Mouse (Mus musculus): ENCODE data around the gene Tmcc3.

Gene Tmcc3

GRCm38 (mm10) chr10:94630771-94631280 is 319.1 kb downstream of the Tmcc3 start:
- DNase-seq (ENCODE audit: low spot score in 2 of 2), result no peak

- no peak for DNase-seq (ENCODE audit: low spot score in 2 of 2)
Measured at GRCm38 (mm10) chr10:94631541-94632113, 319.9 kb downstream of the Tmcc3 start.

GRCm38 (mm10) chr10:94632245-94632644 is 320.5 kb downstream of the Tmcc3 start:
- no peak for DNase-seq (ENCODE audit: low spot score in 2 of 2)

GRCm38 (mm10) chr10:94638599-94638998 is 326.9 kb downstream of the Tmcc3 start:
- no peak for DNase-seq (ENCODE audit: low spot score in 2 of 2)

- no peak for DNase-seq (ENCODE audit: low spot score in 2 of 2)
Measured at GRCm38 (mm10) chr10:94639281-94639680, 327.5 kb downstream of the Tmcc3 start.

GRCm38 (mm10) chr10:94640067-94640466 is 328.3 kb downstream of the Tmcc3 start:
- DNase-seq (ENCODE audit: low spot score in 2 of 2), result no peak
